Mouse (Mus musculus): ENCODE data around the gene Rspo1. TPM values are rescaled to one million over a fixed set of nuclear protein-coding genes. Genes with fewer than 3 reads are reported as not detected.

Rspo1 gene
- polyA plus RNA-seq, 1 experiment = 0.02 TPM

DNA sequence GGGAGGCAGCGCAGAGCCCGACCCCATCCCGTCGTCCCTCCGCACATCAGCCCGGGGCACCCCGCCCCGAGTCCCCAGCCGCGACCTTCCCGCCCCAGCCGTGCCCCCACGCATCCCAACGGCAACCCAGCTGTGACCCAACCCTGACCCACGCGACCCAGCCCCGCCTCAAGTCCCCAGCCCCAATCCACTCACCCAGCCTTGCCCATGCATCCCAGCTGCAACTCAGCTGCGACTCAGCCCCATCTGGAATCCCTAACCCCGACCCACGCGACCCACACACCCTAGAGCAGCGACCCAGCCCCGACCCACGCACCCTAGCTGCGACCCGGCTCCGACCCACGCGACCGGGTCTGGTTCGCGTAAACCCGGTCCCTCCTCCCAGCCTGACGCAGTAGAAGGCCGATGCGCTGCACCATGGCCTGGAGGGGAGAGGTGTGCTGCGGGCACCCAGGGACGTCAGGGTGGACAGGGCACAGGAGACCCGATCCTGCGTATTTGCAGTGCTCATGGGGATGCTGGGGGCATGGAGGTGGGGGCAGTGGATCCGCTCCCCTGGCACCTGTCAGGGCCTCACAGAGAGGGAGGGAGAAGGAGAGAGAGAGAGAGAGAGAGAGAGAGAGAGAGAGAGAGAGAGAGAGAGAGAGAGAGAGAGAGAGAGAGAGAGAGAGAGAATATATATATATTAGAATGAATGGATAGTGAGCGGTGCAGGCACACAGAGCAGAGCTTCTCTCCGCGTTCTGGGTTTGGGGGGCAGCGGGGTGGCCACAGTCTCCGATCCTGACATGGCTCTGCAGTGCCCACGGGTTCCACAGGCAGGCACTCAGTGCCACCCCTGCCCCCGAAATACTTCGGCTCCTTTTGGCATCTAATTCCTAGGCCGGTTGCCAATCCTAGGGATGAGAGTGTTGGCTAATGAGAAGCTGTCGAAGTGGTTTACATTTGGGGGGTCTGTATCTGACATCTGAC lies 795 bp downstream of the Rspo1 start:
- no peaks in the 10 kb centered on the region for H3K4me1 ChIP-seq (ENCODE audit: control insufficient read depth)
- H3K27me3 ChIP-seq (ENCODE audit: control insufficient read depth) = peaks cover 93% of the 10 kb centered on the region
- TF ChIP-seq GATA1 (IDR thresholded peaks at IDR 0.05; ENCODE audit: low read length) (no peak), TAL1 (IDR thresholded peaks at IDR 0.05; ENCODE audit: low read length) (no peak)
- no peaks in the 10 kb centered on the region for H3K36me3 ChIP-seq (ENCODE audit: control insufficient read depth)
- no peaks in the 10 kb centered on the region; the same call in 1 of the 2 replicates for H3K9me3 ChIP-seq (ENCODE audit: control insufficient read depth, low read length)
- no peak overlapping the region for H3K4me3 ChIP-seq (replicated peaks)

DNA sequence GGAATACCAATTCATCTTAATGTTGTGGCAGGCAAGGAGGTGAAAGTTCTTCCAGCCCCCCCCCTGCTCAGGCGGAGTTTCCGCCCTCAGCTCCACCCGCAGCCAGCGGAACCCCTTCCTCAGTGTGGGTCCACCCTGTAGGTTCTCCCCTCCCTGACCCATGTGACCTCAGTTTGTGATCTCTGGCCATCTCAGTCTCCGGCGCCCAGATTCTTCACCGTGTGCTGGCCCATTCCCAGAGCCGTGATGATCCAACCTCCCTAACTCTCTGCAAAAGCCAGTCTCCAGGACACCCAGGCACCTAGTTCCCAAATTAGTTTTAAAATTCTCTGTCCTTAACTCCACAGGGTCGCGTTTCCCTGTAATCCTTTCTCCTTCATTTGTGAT lies 1.5 kb downstream of the Rspo1 start:
- Histone ChIP-seq H3K27me3 (ENCODE audit: control insufficient read depth) (peaks cover 91% of the 10 kb centered on the region), H3K4me1 (ENCODE audit: control insufficient read depth) (no peaks in the 10 kb centered on the region)
- TF ChIP-seq GATA1 (IDR thresholded peaks at IDR 0.05; ENCODE audit: low read length) (no peak), TAL1 (IDR thresholded peaks at IDR 0.05; ENCODE audit: low read length) (no peak)

DNA sequence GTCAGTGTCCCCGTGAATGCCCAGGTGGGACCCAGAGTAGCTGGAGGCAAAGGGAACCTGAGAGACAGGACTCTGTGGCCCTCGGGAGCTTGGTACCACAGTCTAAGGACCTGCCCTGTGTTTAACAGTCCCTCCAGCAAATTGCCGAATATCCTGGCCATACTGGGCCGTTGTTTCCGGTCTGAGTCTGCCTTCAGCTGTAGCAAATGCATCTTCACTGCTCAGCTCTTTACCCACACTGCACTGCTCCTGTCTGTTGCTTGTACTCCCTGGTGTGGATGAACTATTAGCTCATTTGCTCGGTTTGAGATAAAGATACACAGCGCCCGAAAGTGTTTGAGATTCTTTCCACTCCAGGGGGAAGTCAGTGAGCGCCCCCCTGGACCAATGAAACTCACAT lies 2.2 kb downstream of the Rspo1 start:
- Histone ChIP-seq H3K4me1 (ENCODE audit: control insufficient read depth) (no peaks in the 10 kb centered on the region), H3K4me3 (replicated peaks) (no peak overlapping the region), H3K36me3 (ENCODE audit: control insufficient read depth) (no peaks in the 10 kb centered on the region), H3K27me3 (ENCODE audit: control insufficient read depth) (peaks cover 86% of the 10 kb centered on the region), H3K9me3 (ENCODE audit: control insufficient read depth, low read length) (no peaks in the 10 kb centered on the region; the same call in 1 of the 2 replicates)
- TF ChIP-seq TAL1 (IDR thresholded peaks at IDR 0.05; ENCODE audit: low read length) (no peak), GATA1 (IDR thresholded peaks at IDR 0.05; ENCODE audit: low read length) (no peak)

More for the DNA sequence above, 1.5 kb downstream of the Rspo1 start:
- H3K36me3 ChIP-seq (ENCODE audit: control insufficient read depth) = no peaks in the 10 kb centered on the region
- no peak overlapping the region for H3K4me3 ChIP-seq (replicated peaks)
- H3K9me3 ChIP-seq (ENCODE audit: control insufficient read depth, low read length) = no peaks in the 10 kb centered on the region; the same call in 1 of the 2 replicates

DNA sequence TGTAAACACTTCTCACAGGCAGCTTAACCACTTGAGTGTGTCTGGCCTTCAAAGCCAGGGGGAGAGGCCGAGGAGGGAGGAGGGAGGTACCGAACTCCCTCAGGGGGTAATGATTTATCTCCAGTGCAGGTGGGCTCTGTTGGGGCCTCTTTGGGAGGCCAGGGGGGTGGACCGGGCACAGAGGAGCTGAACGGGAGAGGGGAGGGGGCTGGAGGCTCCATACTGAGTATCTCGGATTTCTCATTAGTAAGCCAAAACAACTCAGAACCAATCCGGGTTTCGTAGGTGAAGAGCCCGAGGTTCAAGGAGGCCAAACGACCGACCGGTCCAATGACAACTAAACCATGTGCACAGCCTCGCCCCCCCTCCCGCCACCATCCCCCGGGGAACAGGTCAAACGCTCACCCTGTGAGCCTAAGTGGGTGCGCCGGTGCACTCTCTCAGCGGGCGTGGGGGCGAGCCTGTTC lies 3.6 kb downstream of the Rspo1 start:
- no peak overlapping the region for H3K4me3 ChIP-seq (replicated peaks)
- H3K9me3 ChIP-seq (ENCODE audit: control insufficient read depth, low read length) = no peaks in the 10 kb centered on the region; the same call in 1 of the 2 replicates
- TF ChIP-seq TAL1 (IDR thresholded peaks at IDR 0.05; ENCODE audit: low read length) (no peak), GATA1 (IDR thresholded peaks at IDR 0.05; ENCODE audit: low read length) (no peak)
- H3K27me3 ChIP-seq (ENCODE audit: control insufficient read depth) = peaks cover 72% of the 10 kb centered on the region
- no peaks in the 10 kb centered on the region for H3K36me3 ChIP-seq (ENCODE audit: control insufficient read depth)
- no peaks in the 10 kb centered on the region for H3K4me1 ChIP-seq (ENCODE audit: control insufficient read depth)

DNA sequence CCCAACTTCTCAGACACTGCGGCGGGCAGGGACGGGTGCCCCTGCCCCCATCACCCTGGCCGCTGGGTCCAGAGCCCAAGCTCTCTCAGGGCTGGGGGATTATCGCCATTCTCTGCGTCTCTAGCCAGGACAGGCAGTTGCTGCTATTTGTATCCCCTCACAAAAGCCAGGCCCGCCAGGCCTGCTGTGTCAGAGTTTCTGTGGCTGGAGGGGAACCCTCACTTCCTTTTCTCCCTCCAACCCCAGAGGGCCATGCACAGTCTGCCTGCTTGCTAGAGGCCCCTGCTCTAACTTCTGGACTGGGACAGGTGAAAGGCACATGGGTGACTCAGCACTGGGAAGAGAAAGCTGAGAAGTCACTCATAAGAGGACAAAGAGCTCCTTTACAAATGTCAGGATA lies 4.1 kb downstream of the Rspo1 start:
- H3K9me3 ChIP-seq (ENCODE audit: control insufficient read depth, low read length) = no peaks in the 10 kb centered on the region; the same call in 1 of the 2 replicates
- H3K4me3 ChIP-seq (replicated peaks) = no peak overlapping the region
- TF ChIP-seq GATA1 (IDR thresholded peaks at IDR 0.05; ENCODE audit: low read length) (no peak), TAL1 (IDR thresholded peaks at IDR 0.05; ENCODE audit: low read length) (no peak)
- H3K27me3 ChIP-seq (ENCODE audit: control insufficient read depth) = peaks cover 67% of the 10 kb centered on the region
- no peaks in the 10 kb centered on the region for H3K4me1 ChIP-seq (ENCODE audit: control insufficient read depth)
- no peaks in the 10 kb centered on the region for H3K36me3 ChIP-seq (ENCODE audit: control insufficient read depth)

DNA sequence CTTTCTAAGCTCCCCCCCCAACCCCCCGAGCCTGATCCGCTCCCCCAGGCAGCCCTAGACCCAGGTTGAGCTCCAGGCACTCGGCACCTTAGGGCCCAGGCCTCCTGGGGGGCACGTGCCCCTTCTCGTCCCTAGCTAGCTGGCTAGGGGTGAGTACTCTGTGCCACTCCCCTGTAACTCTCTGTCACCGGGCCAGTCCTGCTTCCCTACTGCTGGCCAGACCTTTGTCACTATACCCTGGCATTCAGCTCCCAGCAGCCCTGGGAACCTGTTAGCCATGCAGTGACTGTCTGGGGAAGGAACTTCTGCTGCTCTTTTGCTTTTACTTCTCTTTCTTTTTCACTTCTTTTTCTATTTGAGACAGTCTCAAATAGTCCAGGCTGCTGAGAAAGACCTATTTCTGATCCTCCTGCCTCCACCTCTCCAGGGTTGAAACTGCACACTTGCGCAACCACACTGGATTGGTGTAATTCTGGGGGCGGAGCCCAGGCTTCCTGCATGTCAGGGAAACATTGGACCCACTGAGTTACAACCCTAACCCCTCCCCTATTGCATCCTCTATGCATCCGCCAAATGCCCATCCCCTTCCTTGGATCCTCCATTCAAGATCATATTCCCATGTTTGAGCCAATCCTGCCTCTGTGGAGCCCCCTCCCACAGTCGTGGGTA lies 11.4 kb downstream of the Rspo1 start:
- TF ChIP-seq TAL1 (IDR thresholded peaks at IDR 0.05; ENCODE audit: low read length) (no peak), GATA1 (IDR thresholded peaks at IDR 0.05; ENCODE audit: low read length) (no peak)
- Histone ChIP-seq H3K9me3 (ENCODE audit: control insufficient read depth, low read length) (no peaks in the 10 kb centered on the region), H3K4me3 (replicated peaks) (no peak overlapping the region), H3K36me3 (ENCODE audit: control insufficient read depth) (no peaks in the 10 kb centered on the region), H3K4me1 (ENCODE audit: control insufficient read depth) (no peaks in the 10 kb centered on the region), H3K27me3 (ENCODE audit: control insufficient read depth) (peaks cover 2% of the 10 kb centered on the region; the same call in 1 of the 2 replicates)

DNA sequence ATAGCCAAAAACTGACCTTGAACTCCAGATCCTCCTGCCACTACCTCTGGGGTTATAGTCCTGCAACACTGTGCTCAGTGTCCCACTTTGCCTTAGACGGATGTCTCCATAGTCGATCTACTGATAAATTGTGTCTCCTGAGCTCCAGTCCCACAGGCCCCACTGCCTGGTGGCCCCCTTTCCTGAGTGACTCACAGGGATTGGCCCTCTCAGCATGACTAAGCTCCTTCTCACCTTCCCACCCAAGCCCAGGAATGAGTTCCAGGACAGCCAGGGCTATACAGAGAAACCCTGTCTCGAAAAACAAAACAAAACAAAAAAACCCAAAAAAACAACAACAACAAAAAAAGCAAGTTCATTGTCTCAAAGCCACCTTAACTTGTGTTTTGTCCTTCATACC lies 13.3 kb downstream of the Rspo1 start:
- H3K4me1 ChIP-seq (ENCODE audit: control insufficient read depth) = no peaks in the 10 kb centered on the region
- no peak for TF ChIP-seq TAL1 (IDR thresholded peaks at IDR 0.05; ENCODE audit: low read length)
- no peak for TF ChIP-seq GATA1 (IDR thresholded peaks at IDR 0.05; ENCODE audit: low read length)

DNA sequence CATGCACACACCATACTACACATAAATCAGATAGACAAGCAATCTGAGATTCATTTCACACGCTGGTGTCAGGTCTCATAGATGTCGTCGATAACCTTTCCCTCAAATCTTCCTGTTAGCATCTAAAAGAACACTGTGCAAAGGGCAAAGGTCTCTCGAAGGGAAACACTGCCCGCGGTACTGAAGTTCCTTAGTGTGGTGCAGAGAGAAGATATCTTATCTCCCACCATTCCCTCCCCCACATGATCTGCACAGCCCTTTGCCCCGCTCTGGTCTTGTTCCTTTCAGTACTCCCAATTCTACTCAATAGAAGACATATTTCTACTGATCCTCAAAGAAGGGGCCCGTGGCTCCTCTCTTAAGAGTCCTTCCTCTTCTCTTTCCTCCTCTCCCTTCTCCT lies 16.7 kb downstream of the Rspo1 start:
- Histone ChIP-seq H3K9me3 (ENCODE audit: control insufficient read depth, low read length) (no peaks in the 10 kb centered on the region), H3K27me3 (ENCODE audit: control insufficient read depth) (peaks cover 36% of the 10 kb centered on the region), H3K4me3 (replicated peaks) (no peak overlapping the region), H3K4me1 (ENCODE audit: control insufficient read depth) (no peaks in the 10 kb centered on the region), H3K36me3 (ENCODE audit: control insufficient read depth) (no peaks in the 10 kb centered on the region)
- no peak for TF ChIP-seq TAL1 (IDR thresholded peaks at IDR 0.05; ENCODE audit: low read length)
- no peak for TF ChIP-seq GATA1 (IDR thresholded peaks at IDR 0.05; ENCODE audit: low read length)

More for the DNA sequence above, 13.3 kb downstream of the Rspo1 start:
- Histone ChIP-seq H3K27me3 (ENCODE audit: control insufficient read depth) (peaks cover 3% of the 10 kb centered on the region), H3K36me3 (ENCODE audit: control insufficient read depth) (no peaks in the 10 kb centered on the region), H3K9me3 (ENCODE audit: control insufficient read depth, low read length) (no peaks in the 10 kb centered on the region), H3K4me3 (replicated peaks) (no peak overlapping the region)

DNA sequence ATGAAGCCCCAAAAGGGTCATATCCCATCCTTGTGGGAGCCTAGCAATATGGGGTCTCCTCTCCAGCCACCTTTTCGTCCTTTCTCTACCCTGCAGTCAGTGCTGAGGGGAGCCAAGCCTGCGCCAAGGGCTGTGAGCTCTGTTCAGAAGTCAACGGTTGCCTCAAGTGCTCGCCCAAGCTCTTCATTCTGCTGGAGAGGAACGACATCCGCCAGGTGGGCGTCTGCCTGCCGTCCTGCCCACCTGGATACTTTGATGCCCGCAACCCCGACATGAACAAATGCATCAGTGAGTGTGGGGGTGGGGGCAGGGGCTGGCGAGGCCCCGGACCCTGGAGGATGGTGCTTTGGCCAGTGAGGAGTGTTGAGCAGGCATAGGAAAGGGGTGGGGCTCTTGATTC lies 18.7 kb downstream of the Rspo1 start:
- H3K4me3 ChIP-seq (replicated peaks) = no peak overlapping the region
- TF ChIP-seq TAL1 (IDR thresholded peaks at IDR 0.05; ENCODE audit: low read length) = no peak
- TF ChIP-seq GATA1 (IDR thresholded peaks at IDR 0.05; ENCODE audit: low read length) = no peak
- H3K27me3 ChIP-seq (ENCODE audit: control insufficient read depth) = peaks cover 52% of the 10 kb centered on the region
- H3K4me1 ChIP-seq (ENCODE audit: control insufficient read depth) = no peaks in the 10 kb centered on the region
- H3K9me3 ChIP-seq (ENCODE audit: control insufficient read depth, low read length) = no peaks in the 10 kb centered on the region
- no peaks in the 10 kb centered on the region for H3K36me3 ChIP-seq (ENCODE audit: control insufficient read depth)

All from erythroblast, embryonic 14.5 days (primary cell).